Mouse (Mus musculus) liver (tissue): ENCODE data around the gene Plcxd1.
"Not testable (repeated sequence)": the region's sequence is repeated elsewhere in the genome, so short reads cannot be mapped to it uniquely, and the experiment has no call there.

Experiments used
- DNase-seq: peaks from one replicate; pipeline ENCODE4 v3.0.0-alpha.2; 2020; ENCODE audit warnings: mixed read lengths

Plcxd1 gene

GRCm38 (mm10) chr5:110107581-110108304, 8.0 kb downstream of the Plcxd1 start, which contains the start of gene Gtpbp6:
TSS of gene Gtpbp6 (minus strand) at chr5:110108197.
- peak; percentile 98 for DNase-seq

- no peak for DNase-seq
These were observed 8.5 kb downstream of the Plcxd1 start for GRCm38 (mm10) chr5:110108305-110108628.

- peak; percentile 91 for DNase-seq
These were observed 10.2 kb downstream of the Plcxd1 start, which contains the start of gene Zfp605 for GRCm38 (mm10) chr5:110109991-110110441. TSS of gene Zfp605 (plus strand) at chr5:110110092.

GRCm38 (mm10) chr5:110122380-110122779, 22.6 kb downstream of the Plcxd1 start:
- not testable (repeated sequence) for DNase-seq

GRCm38 (mm10) chr5:110135293-110136086, 35.7 kb downstream of the Plcxd1 start, which contains the start of gene Chfr:
TSS of gene Chfr (plus strand) at chr5:110135842.
- peak; percentile 100 for DNase-seq

GRCm38 (mm10) chr5:110136087-110136464, 36.3 kb downstream of the Plcxd1 start:
- no peak for DNase-seq

GRCm38 (mm10) chr5:110137816-110138215, 38.0 kb downstream of the Plcxd1 start:
- no peak for DNase-seq

GRCm38 (mm10) chr5:110139325-110139724, 39.6 kb downstream of the Plcxd1 start:
- no peak for DNase-seq

GRCm38 (mm10) chr5:110140424-110140823, 40.7 kb downstream of the Plcxd1 start:
- DNase-seq: no peak

GRCm38 (mm10) chr5:110142309-110142708, 42.5 kb downstream of the Plcxd1 start:
- DNase-seq: no peak

- DNase-seq: no peak
These were observed 43.2 kb downstream of the Plcxd1 start for GRCm38 (mm10) chr5:110143007-110143406.
